Mouse (Mus musculus) heart, embryonic 14.5 days (tissue): ENCODE measurements at regions not wholly inside any gene's neighbourhood (a gene's known extent, or its start where the extent isn't known, plus 50 kb on each side); places are given as distances from the start of the nearest gene placed in this dataset.

ENCODE experiments used
- ATAC-seq: fragments of 200-750 bp; cut with Nextera tagmentation; 2 replicates; pipeline ENCODE4 v1.8.0; 2017; ENCODE audit warnings: low read depth, moderate TSS enrichment; ENCODE audit not compliant: insufficient number of reproducible peaks, insufficient read depth, low FRiP score
- H3K27ac ChIP-seq, 2 experiments: fragments of 200-500 bp in 1 of 2; fragments of 300-500 bp in 1 of 2; sonication (generic) in 1 of 2; replicated peaks in 1 of 2; 2 replicates each; pipeline ENCODE4 v1.5.1; 2012 to 2014; ENCODE audit warnings: low read depth in 2 of 2, low read length in 2 of 2, control low read depth in 1 of 2, mild to moderate bottlenecking in 1 of 2, mixed read lengths in 1 of 2; ENCODE audit not compliant: control insufficient read depth in 1 of 2, insufficient read depth in 1 of 2
- H3K27me3 ChIP-seq: fragments of 300-500 bp; sonication (generic); 2 replicates; pipeline ENCODE4 v1.6.1; 2014; ENCODE audit warnings: mild to moderate bottlenecking, low read length, control low read depth; ENCODE audit not compliant: control insufficient read depth, insufficient read depth
- H3K36me3 ChIP-seq: fragments of 300-500 bp; sonication (generic); 2 replicates; pipeline ENCODE4 v1.6.1; 2014; ENCODE audit warnings: mild to moderate bottlenecking, control low read depth, low read length, mixed read lengths; ENCODE audit not compliant: control insufficient read depth, insufficient read depth
- H3K4me1 ChIP-seq, 2 experiments: fragments of 200-500 bp in 1 of 2; fragments of 300-500 bp in 1 of 2; sonication (generic) in 1 of 2; 2 replicates each; pipeline ENCODE4 v1.6.1; 2012 to 2014; ENCODE audit warnings: low read length in 2 of 2, control low read depth in 1 of 2, mixed read lengths in 1 of 2; ENCODE audit not compliant: control insufficient read depth in 2 of 2, insufficient read depth in 2 of 2
- H3K4me2 ChIP-seq: fragments of 300-500 bp; sonication (generic); 2 replicates; pipeline ENCODE4 v1.6.1; 2014; ENCODE audit warnings: mild to moderate bottlenecking, low read length
- H3K4me3 ChIP-seq, 2 experiments: fragments of 200-500 bp in 1 of 2; fragments of 300-500 bp in 1 of 2; sonication (generic) in 1 of 2; 2 replicates each; pipeline ENCODE4 v1.5.1; 2012 to 2014; ENCODE audit warnings: low read length in 2 of 2, mild to moderate bottlenecking in 2 of 2, control low read depth in 1 of 2, low read depth in 1 of 2, moderate library complexity in 1 of 2; ENCODE audit not compliant: control insufficient read depth in 1 of 2, insufficient read depth in 1 of 2
- H3K9ac ChIP-seq: fragments of 300-500 bp; sonication (generic); 2 replicates; pipeline ENCODE4 v1.6.1; 2014; ENCODE audit warnings: mild to moderate bottlenecking, low read length
- H3K9me3 ChIP-seq: fragments of 300-500 bp; sonication (generic); 2 replicates; pipeline ENCODE4 v1.6.1; 2016; ENCODE audit warnings: low read length, control low read depth; ENCODE audit not compliant: control insufficient read depth
- WGBS: fragments of 180-500 bp; shearing (Covaris S2); extraction: QIAGEN DNeasy Blood & Tissue Kit; methylation state at CpG from one replicate; pipeline ENCODE4 v1.1.7; 2014; 5-methylcytosine and 5-hydroxymethylcytosine counted together

DNA sequence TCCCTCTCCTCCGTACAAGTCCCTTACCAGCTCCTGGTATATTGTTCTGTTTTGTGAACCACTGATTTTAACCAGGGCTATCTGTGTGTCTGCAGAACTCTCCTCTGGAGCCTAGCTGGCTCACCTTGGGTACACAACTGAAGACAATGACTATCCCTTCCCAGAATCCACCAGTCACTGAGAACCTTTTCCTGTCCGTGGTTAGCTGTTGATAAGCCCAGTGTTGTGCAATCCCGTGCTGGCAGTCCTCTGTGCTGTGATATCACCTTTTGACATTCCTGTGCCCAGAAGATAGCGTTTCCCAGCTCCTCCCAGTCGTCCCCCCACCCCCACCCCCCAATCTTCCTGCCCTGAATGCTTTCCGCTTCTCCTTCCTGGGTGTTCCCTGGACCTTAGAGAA is 73.5 kb downstream of the S1pr1 start:
- Histone ChIP-seq H3K9me3 (no peaks in the 10 kb centered on the region), H3K27me3 (no peaks in the 10 kb centered on the region), H3K4me1 (peaks cover 27 to 55% of the 10 kb centered on the region in 2 experiments), H3K9ac (peak overlapping the region; percentile 59; the same call in 1 of the 2 replicates), H3K36me3 (no peaks in the 10 kb centered on the region), H3K27ac (peak overlapping the region; percentile 91 to 98), H3K4me2 (peak overlapping the region; percentile 63), H3K4me3 (peak overlapping the region in 1 of 2 experiments; percentile 35; a peak in 1 of 4 replicates)
- ATAC-seq: peak; percentile 82
- WGBS: 5% methylated on average over 6 of the region's 6 CpGs

- peak; percentile 67 for ATAC-seq
- WGBS: 16% methylated on average over 4 of the region's 4 CpGs
- Histone ChIP-seq H3K9ac (no peak overlapping the region), H3K36me3 (no peaks in the 10 kb centered on the region), H3K4me1 (peaks cover 21 to 29% of the 10 kb centered on the region in 2 experiments), H3K27me3 (no peaks in the 10 kb centered on the region), H3K27ac (peak overlapping the region; percentile 51 to 82), H3K9me3 (no peaks in the 10 kb centered on the region), H3K4me3 (no peak overlapping the region), H3K4me2 (no peak overlapping the region)
Observed at GRCm38 (mm10) chr3:115635487-115635886, 79.4 kb downstream of the S1pr1 start.

- no peaks in the 10 kb centered on the region for H3K27me3 ChIP-seq
- no peak overlapping the region for H3K9ac ChIP-seq
- H3K4me3 ChIP-seq: no peak overlapping the region
- 65% methylated on average over 5 of the region's 5 CpGs for WGBS
- peaks cover 21 to 29% of the 10 kb centered on the region in 2 experiments for H3K4me1 ChIP-seq
- no peaks in the 10 kb centered on the region for H3K9me3 ChIP-seq
- H3K36me3 ChIP-seq: no peaks in the 10 kb centered on the region
- ATAC-seq: no peak
- H3K27ac ChIP-seq: peak overlapping the region; percentile 51 to 82
- H3K4me2 ChIP-seq: no peak overlapping the region
Observed at GRCm38 (mm10) chr3:115635081-115635480, 79.8 kb downstream of the S1pr1 start.

- no peak for ATAC-seq
- WGBS: 73% methylated on average over 4 of the region's 4 CpGs
- no peak overlapping the region for H3K27ac ChIP-seq
Observed at GRCm38 (mm10) chr3:115632417-115632743, 82.5 kb downstream of the S1pr1 start.

GRCm38 (mm10) chr3:115631573-115632416 is 83.1 kb downstream of the S1pr1 start:
- Histone ChIP-seq H3K4me3 (no peak overlapping the region), H3K9ac (no peak overlapping the region), H3K36me3 (no peaks in the 10 kb centered on the region), H3K9me3 (no peaks in the 10 kb centered on the region), H3K4me2 (no peak overlapping the region), H3K27me3 (no peaks in the 10 kb centered on the region), H3K27ac (no peak overlapping the region), H3K4me1 (peaks cover 16 to 22% of the 10 kb centered on the region in 2 experiments)
- ATAC-seq: no peak
- 91% methylated on average over 17 of the region's 17 CpGs for WGBS

More at GRCm38 (mm10) chr3:115632417-115632743, 82.5 kb downstream of the S1pr1 start:
- no peaks in the 10 kb centered on the region for H3K36me3 ChIP-seq
- no peaks in the 10 kb centered on the region for H3K9me3 ChIP-seq
- no peak overlapping the region for H3K4me2 ChIP-seq
- no peak overlapping the region for H3K9ac ChIP-seq
- no peaks in the 10 kb centered on the region for H3K27me3 ChIP-seq
- H3K4me3 ChIP-seq: no peak overlapping the region
- H3K4me1 ChIP-seq: peaks cover 19 to 22% of the 10 kb centered on the region in 2 experiments

GRCm38 (mm10) chr3:115622920-115623319 is 92.0 kb downstream of the S1pr1 start:
- H3K9ac ChIP-seq: peak overlapping the region; percentile 44; the same call in 1 of the 2 replicates
- H3K36me3 ChIP-seq: no peaks in the 10 kb centered on the region
- no peaks in the 10 kb centered on the region for H3K27me3 ChIP-seq
- ATAC-seq: no peak
- H3K9me3 ChIP-seq: no peaks in the 10 kb centered on the region
- peaks cover 11 to 37% of the 10 kb centered on the region in 2 experiments for H3K4me1 ChIP-seq
- H3K4me3 ChIP-seq: no peak overlapping the region
- no peak overlapping the region for H3K4me2 ChIP-seq
- peak overlapping the region; percentile 78 to 88 for H3K27ac ChIP-seq
- WGBS: 69% methylated on average over 3 of the region's 3 CpGs

GRCm38 (mm10) chr3:115622300-115622699 is 92.6 kb downstream of the S1pr1 start:
- Histone ChIP-seq H3K4me3 (no peak overlapping the region), H3K4me2 (no peak overlapping the region), H3K27ac (peak overlapping the region; percentile 78 to 88), H3K4me1 (peaks cover 11 to 37% of the 10 kb centered on the region in 2 experiments), H3K9me3 (no peaks in the 10 kb centered on the region), H3K27me3 (no peaks in the 10 kb centered on the region), H3K36me3 (no peaks in the 10 kb centered on the region), H3K9ac (no peak overlapping the region)
- 10% methylated on average over 2 of the region's 2 CpGs for WGBS
- ATAC-seq: peak; percentile 52
